Mouse (Mus musculus) ES-E14 (cell line): Measurements from ENCODE around the gene Ppara.

Experiments used
- CHD2 ChIP-seq: IDR thresholded peaks from 2 replicates; pipeline ENCODE4 v1.6.1; 2014; ENCODE audit warnings: mild to moderate bottlenecking, low read depth, low read length, inconsistent platforms
- HCFC1 ChIP-seq: IDR thresholded peaks from 2 replicates; pipeline ENCODE4 v1.6.1; 2012; ENCODE audit warnings: low read length, inconsistent platforms, borderline replicate concordance; ENCODE audit not compliant: insufficient read depth
- ZC3H11A ChIP-seq: IDR thresholded peaks from 2 replicates; pipeline ENCODE4 v1.6.1; 2012; ENCODE audit warnings: low read depth, mild to moderate bottlenecking, inconsistent platforms, low read length, borderline replicate concordance

DNA sequence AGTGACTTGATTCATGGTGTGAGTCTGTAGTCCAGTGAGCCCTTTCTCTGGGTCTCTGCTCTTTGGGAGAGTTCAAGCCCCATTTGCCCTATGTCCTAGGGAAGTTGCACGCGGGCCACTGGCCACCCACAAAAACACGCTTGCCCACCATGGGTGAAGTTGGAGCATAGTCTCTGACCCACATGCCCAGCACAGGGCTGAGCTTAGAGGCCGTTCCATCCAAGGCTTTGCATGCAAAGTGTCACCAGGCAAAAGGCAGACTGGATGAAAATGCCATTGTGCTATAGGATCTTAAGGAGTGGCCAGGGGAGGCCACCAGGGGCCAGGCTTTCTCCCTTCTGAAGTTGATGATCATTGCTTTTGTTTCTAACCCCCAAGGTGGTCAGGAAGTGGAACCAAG is 30.9 kb upstream of the Ppara start:
- no peak for TF ChIP-seq ZC3H11A
- no peak for TF ChIP-seq CHD2
- TF ChIP-seq HCFC1, result no peak
